Mouse (Mus musculus): ENCODE data around the gene Gm2663. TPM values are rescaled to one million over a fixed set of nuclear protein-coding genes. Genes with fewer than 3 reads are reported as not detected.

Gm2663 gene
- total and polyA plus RNA-seq, 3 experiments, result not detected

- in situ Hi-C loops (cut with MboI; ENCODE audit: low pct_ligation_motif_present, low pct_unique_long_range_greater_than_20kb, low sequenced_read_pairs) (no loop called here), dilution Hi-C loops (cut with MboI; ENCODE audit: extremely low pct_ligation_motif_present, extremely low pct_unique_long_range_greater_than_20kb, low sequenced_read_pairs) (no loop called here)
- DNase-seq (ENCODE audit: extremely low read depth), result no peak
- Histone ChIP-seq H3K9ac (ENCODE audit: insufficient read depth, low read depth) (no peak overlapping the region), H3K4me3 (replicated peaks in 1 of 3; ENCODE audit: low read depth in 2 of 3, low read length in 2 of 3, poor library complexity in 1 of 3) (no peak overlapping the region), H3K4me1 (ENCODE audit: control insufficient read depth in 1 of 2, insufficient read depth in 2 of 2) (no peaks in the 10 kb centered on the region), H3K36me3 (replicated peaks in 1 of 2; ENCODE audit: control insufficient read depth in 1 of 2, insufficient read depth in 1 of 2, low read length in 1 of 2) (no peaks in the 10 kb centered on the region), H3K4me2 (ENCODE audit: insufficient read depth, low read depth, poor library complexity, severe bottlenecking) (no peak overlapping the region), H3K27ac (ENCODE audit: insufficient read depth, low read depth) (no peak overlapping the region), H3K27me3 (replicated peaks) (no peaks in the 10 kb centered on the region), H3K9me3 (replicated peaks; ENCODE audit: low read length) (no peaks in the 10 kb centered on the region), H3K79me2 (replicated peaks; ENCODE audit: control insufficient read depth, extremely low read depth, insufficient read depth, poor library complexity, severe bottlenecking) (no peaks in the 10 kb centered on the region)
- TF ChIP-seq E2F4 (IDR thresholded peaks at IDR 0.05; ENCODE audit: insufficient replicate concordance, low read depth, low read length) (no peak), USF2 (conservative IDR thresholded peaks at IDR 0.05; ENCODE audit: low read depth, low read length) (no peak), ZNF384 (IDR thresholded peaks at IDR 0.05; ENCODE audit: low read depth, low read length) (no peak)
Measured at GRCm38 (mm10) chr6:41019140-41019539, 19.9 kb upstream of the Gm2663 start.

GRCm38 (mm10) chr6:41018629-41019028, 19.4 kb upstream of the Gm2663 start:
- dilution Hi-C loops (cut with MboI; ENCODE audit: extremely low pct_ligation_motif_present, extremely low pct_unique_long_range_greater_than_20kb, low sequenced_read_pairs) (no loop called here), in situ Hi-C loops (cut with MboI; ENCODE audit: low pct_ligation_motif_present, low pct_unique_long_range_greater_than_20kb, low sequenced_read_pairs) (no loop called here)
- H3K9me3 ChIP-seq (replicated peaks; ENCODE audit: low read length), result no peaks in the 10 kb centered on the region
- no peaks in the 10 kb centered on the region for H3K27me3 ChIP-seq (replicated peaks)
- no peak overlapping the region for H3K9ac ChIP-seq (ENCODE audit: insufficient read depth, low read depth)
- no peaks in the 10 kb centered on the region for H3K4me1 ChIP-seq (ENCODE audit: control insufficient read depth in 1 of 2, insufficient read depth in 2 of 2)
- H3K27ac ChIP-seq (ENCODE audit: insufficient read depth, low read depth), result no peak overlapping the region
- H3K36me3 ChIP-seq (replicated peaks in 1 of 2; ENCODE audit: control insufficient read depth in 1 of 2, insufficient read depth in 1 of 2, low read length in 1 of 2), result no peaks in the 10 kb centered on the region
- no peak for TF ChIP-seq MYC (IDR thresholded peaks at IDR 0.05; ENCODE audit: low read depth, low read length)
- TF ChIP-seq NRF1 (IDR thresholded peaks at IDR 0.05; ENCODE audit: low read depth, low read length), result no peak
- no peak for TF ChIP-seq CHD1 (IDR thresholded peaks at IDR 0.05; ENCODE audit: low read depth, low read length)
- no peak for TF ChIP-seq CTCF (conservative IDR thresholded peaks at IDR 0.05 in 1 of 2, IDR thresholded peaks at IDR 0.05 in 1 of 2; ENCODE audit: low read depth in 2 of 2, low read length in 2 of 2)
- no peak for TF ChIP-seq ZC3H11A (IDR thresholded peaks at IDR 0.05; ENCODE audit: low read depth, low read length)
- TF ChIP-seq JUND (conservative IDR thresholded peaks at IDR 0.05; ENCODE audit: low read depth, low read length), result no peak
- no peak for TF ChIP-seq ELF1 (IDR thresholded peaks at IDR 0.05; ENCODE audit: low read depth, low read length)
- TF ChIP-seq ZNF384 (IDR thresholded peaks at IDR 0.05; ENCODE audit: low read depth, low read length), result no peak
- TF ChIP-seq RCOR1 (conservative IDR thresholded peaks at IDR 0.05; ENCODE audit: low read depth, low read length), result no peak
- no peak for TF ChIP-seq GABPA (IDR thresholded peaks at IDR 0.05; ENCODE audit: insufficient replicate concordance, low read depth, low read length)
- TF ChIP-seq ZKSCAN1 (IDR thresholded peaks at IDR 0.05; ENCODE audit: borderline replicate concordance, low read depth, low read length), result no peak
- TF ChIP-seq POLR2AphosphoS2 (IDR thresholded peaks at IDR 0.05; ENCODE audit: low read depth, low read length), result no peak
- TF ChIP-seq BHLHE40 (IDR thresholded peaks at IDR 0.05; ENCODE audit: low read depth, low read length), result no peak
- TF ChIP-seq JUN (IDR thresholded peaks at IDR 0.05; ENCODE audit: insufficient read depth, low read depth, low read length), result no peak
- no peak for TF ChIP-seq ZMIZ1 (IDR thresholded peaks at IDR 0.05; ENCODE audit: low read depth, low read length)
- H3K4me2 ChIP-seq (ENCODE audit: insufficient read depth, low read depth, poor library complexity, severe bottlenecking), result no peak overlapping the region
- no peak for DNase-seq (ENCODE audit: extremely low read depth)
- no peaks in the 10 kb centered on the region for H3K79me2 ChIP-seq (replicated peaks; ENCODE audit: control insufficient read depth, extremely low read depth, insufficient read depth, poor library complexity, severe bottlenecking)
- no peak overlapping the region for H3K4me3 ChIP-seq (replicated peaks in 1 of 3; ENCODE audit: low read depth in 2 of 3, low read length in 2 of 3, poor library complexity in 1 of 3)

Data from CH12.LX (cell line).